Mouse (Mus musculus) lung, postnatal 0 days (tissue): Measurements from ENCODE around the gene Stard10. TPM values are rescaled to one million over a fixed set of nuclear protein-coding genes. Genes with fewer than 3 reads are reported as not detected.

Experiments
- ATAC-seq: fragments of 200-750 bp; cut with Nextera tagmentation; 2 replicates; pipeline ENCODE4 v1.8.0; 2017; ENCODE audit warnings: moderate library complexity
- DNase-seq: peaks from one replicate; pipeline ENCODE4 v3.0.0-alpha.2; 2016; ENCODE audit warnings: low spot score
- H3K27ac ChIP-seq: fragments of 300-500 bp; sonication (generic); 2 replicates; pipeline ENCODE4 v1.5.1; 2014; ENCODE audit warnings: antibody characterized with exemption, mild to moderate bottlenecking, low read length, mixed read lengths
- H3K27me3 ChIP-seq: fragments of 300-500 bp; sonication (generic); replicated peaks from 2 replicates; pipeline ENCODE4 v1.6.1; 2014; ENCODE audit warnings: low read length, mixed read lengths; ENCODE audit not compliant: insufficient read depth
- H3K36me3 ChIP-seq: fragments of 300-500 bp; sonication (generic); 2 replicates; pipeline ENCODE4 v1.6.1; 2014; ENCODE audit warnings: low read length, mixed read lengths; ENCODE audit not compliant: insufficient read depth
- H3K4me1 ChIP-seq: fragments of 300-500 bp; sonication (generic); 2 replicates; pipeline ENCODE4 v1.6.1; 2014; ENCODE audit warnings: antibody characterized with exemption, low read depth, low read length, mixed read lengths; ENCODE audit not compliant: insufficient read depth
- H3K4me2 ChIP-seq: fragments of 300-500 bp; sonication (generic); replicated peaks from 2 replicates; pipeline ENCODE4 v1.6.1; 2014; ENCODE audit warnings: low read depth, mild to moderate bottlenecking, low read length, moderate library complexity, mixed read lengths
- H3K4me3 ChIP-seq: fragments of 300-500 bp; sonication (generic); 2 replicates; pipeline ENCODE4 v1.5.1; 2014; ENCODE audit warnings: low read depth, low read length
- H3K9ac ChIP-seq: fragments of 300-500 bp; sonication (generic); replicated peaks from 2 replicates; pipeline ENCODE4 v1.6.1; 2014; ENCODE audit warnings: low read depth, mild to moderate bottlenecking
- H3K9me3 ChIP-seq: fragments of 300-500 bp; sonication (generic); 2 replicates; pipeline ENCODE4 v1.6.1; 2016; ENCODE audit warnings: low read length, mixed read lengths
- CTCF ChIP-seq: IDR thresholded peaks from 2 replicates; pipeline ENCODE4 v1.5.1; 2016; ENCODE audit warnings: antibody characterized with exemption, mild to moderate bottlenecking
- EP300 ChIP-seq: IDR thresholded peaks from 2 replicates; pipeline ENCODE4 v1.6.1; 2016; ENCODE audit warnings: antibody characterized with exemption, mild to moderate bottlenecking, control low read depth
- WGBS: fragments of 180-500 bp; shearing (Covaris S2); extraction: QIAGEN DNeasy Blood & Tissue Kit; methylation state at CpG from one replicate; pipeline ENCODE4 v1.1.7; 2014; 5-methylcytosine and 5-hydroxymethylcytosine counted together
- polyA plus RNA-seq: library from polyadenylated mRNA; unstranded; fragments of >200 nt; fragmentation: Nextera tagmentation; extraction: Ambion mirVana; gene quantifications from 2 replicates; pipeline ENCODE4 v1.2.1, GENCODE M21; 2015

Stard10 gene
- polyA plus RNA-seq, 1 experiment from 2014 or later: 46.3 TPM

- ATAC-seq: no peak
- Histone ChIP-seq H3K9ac (no peak overlapping the region), H3K4me2 (no peak overlapping the region)
Observed at GRCm38 (mm10) chr7:101318848-101319247, 2.0 kb downstream of the Stard10 start.

GRCm38 (mm10) chr7:101319796-101320195 is 2.9 kb downstream of the Stard10 start:
- Histone ChIP-seq H3K27ac (no peak overlapping the region), H3K4me2 (no peak overlapping the region), H3K36me3 (no peaks in the 10 kb centered on the region), H3K4me1 (peaks cover 12% of the 10 kb centered on the region), H3K27me3 (no peaks in the 10 kb centered on the region), H3K4me3 (no peak overlapping the region), H3K9ac (no peak overlapping the region), H3K9me3 (no peaks in the 10 kb centered on the region)
- ATAC-seq (no peak), DNase-seq (no peak)
- TF ChIP-seq EP300 (no peak), CTCF (no peak)
- WGBS: 70% methylated on average over 1 of the region's 1 CpGs

More at GRCm38 (mm10) chr7:101318848-101319247, 2.0 kb downstream of the Stard10 start:
- H3K4me3 ChIP-seq: no peak overlapping the region
- peaks cover 10% of the 10 kb centered on the region for H3K4me1 ChIP-seq
- no peaks in the 10 kb centered on the region for H3K27me3 ChIP-seq
- 43% methylated on average over 4 of the region's 4 CpGs for WGBS
- no peak for TF ChIP-seq CTCF
- H3K9me3 ChIP-seq: no peaks in the 10 kb centered on the region
- DNase-seq: no peak
- no peaks in the 10 kb centered on the region for H3K36me3 ChIP-seq
- H3K27ac ChIP-seq: no peak overlapping the region

- Histone ChIP-seq H3K36me3 (no peaks in the 10 kb centered on the region), H3K4me3 (peak overlapping the region; percentile 78), H3K4me2 (peak overlapping the region; percentile 95), H3K9me3 (no peaks in the 10 kb centered on the region), H3K27me3 (no peaks in the 10 kb centered on the region), H3K9ac (peak overlapping the region; percentile 55), H3K27ac (peak overlapping the region; percentile 85), H3K4me1 (peaks cover 12% of the 10 kb centered on the region)
- no peak for TF ChIP-seq EP300
- no peak for TF ChIP-seq CTCF
- DNase-seq (peak; percentile 67), ATAC-seq (peak; percentile 73)
- WGBS: 3% methylated on average over 33 of the region's 37 CpGs
Observed at GRCm38 (mm10) chr7:101320399-101321217, 3.7 kb downstream of the Stard10 start.

- no peaks in the 10 kb centered on the region for H3K9me3 ChIP-seq
- no peak for TF ChIP-seq EP300
- no peak for TF ChIP-seq CTCF
- no peaks in the 10 kb centered on the region for H3K27me3 ChIP-seq
- no peaks in the 10 kb centered on the region for H3K36me3 ChIP-seq
- 1% methylated on average over 40 of the region's 61 CpGs for WGBS
- peaks cover 12% of the 10 kb centered on the region for H3K4me1 ChIP-seq
- H3K27ac ChIP-seq: peak overlapping the region; percentile 85
- H3K9ac ChIP-seq: peak overlapping the region; percentile 55
- ATAC-seq (peak; percentile 63), DNase-seq (peak; percentile 67)
- H3K4me2 ChIP-seq: peak overlapping the region; percentile 95
- peak overlapping the region; percentile 78 for H3K4me3 ChIP-seq
Observed at GRCm38 (mm10) chr7:101321218-101321827, 4.4 kb downstream of the Stard10 start.

GRCm38 (mm10) chr7:101323141-101323594 is 6.3 kb downstream of the Stard10 start:
- ATAC-seq (peak; percentile 40), DNase-seq (peak; percentile 41)
- Histone ChIP-seq H3K4me3 (no peak overlapping the region), H3K4me2 (peak overlapping the region; percentile 95; the same call in 1 of the 2 replicates), H3K27ac (no peak overlapping the region), H3K9me3 (no peaks in the 10 kb centered on the region), H3K27me3 (no peaks in the 10 kb centered on the region), H3K9ac (no peak overlapping the region), H3K4me1 (peaks cover 12% of the 10 kb centered on the region), H3K36me3 (no peaks in the 10 kb centered on the region)
- no peak for TF ChIP-seq EP300
- TF ChIP-seq CTCF: no peak; the same call in 1 of the 2 replicates
- 60% methylated on average over 4 of the region's 4 CpGs for WGBS

GRCm38 (mm10) chr7:101324142-101324962 is 7.5 kb downstream of the Stard10 start:
- no peak overlapping the region for H3K27ac ChIP-seq
- H3K9me3 ChIP-seq: no peaks in the 10 kb centered on the region
- TF ChIP-seq EP300: no peak
- TF ChIP-seq CTCF: no peak
- H3K4me1 ChIP-seq: peaks cover 12% of the 10 kb centered on the region
- no peaks in the 10 kb centered on the region for H3K27me3 ChIP-seq
- no peak for DNase-seq
- no peak overlapping the region for H3K9ac ChIP-seq
- H3K4me2 ChIP-seq: no peak overlapping the region
- no peaks in the 10 kb centered on the region for H3K36me3 ChIP-seq
- H3K4me3 ChIP-seq: no peak overlapping the region
- 58% methylated on average over 6 of the region's 6 CpGs for WGBS
- no peak for ATAC-seq
